Mouse (Mus musculus): ENCODE measurements around the gene Sstr5. TPM values are rescaled to one million over a fixed set of nuclear protein-coding genes. Genes with fewer than 3 reads are reported as not detected.

The Sstr5 gene
- polyA plus RNA-seq, 1 experiment from 2014 or later = 0.65 TPM

DNA sequence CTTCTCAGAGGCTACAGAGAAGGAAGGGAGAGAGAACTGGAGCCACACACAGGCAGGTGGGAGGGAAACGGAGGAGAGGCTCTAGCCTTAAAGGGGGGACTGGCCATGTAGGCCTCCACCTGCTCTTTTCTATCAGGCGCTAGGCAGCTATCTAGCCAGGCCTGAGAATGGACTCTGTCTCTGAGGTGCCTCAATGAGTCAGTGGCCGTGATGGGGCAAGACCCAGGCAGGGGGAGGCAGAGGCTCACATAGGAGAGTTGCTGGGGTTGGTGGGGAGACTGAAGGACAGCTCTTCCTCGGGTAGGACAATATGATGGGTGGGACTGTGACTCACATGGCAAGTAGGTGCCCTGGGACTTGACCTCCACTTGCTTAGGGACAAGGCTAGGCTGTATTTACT lies 46.8 kb downstream of the Sstr5 start:
- H3K4me3 ChIP-seq = no peak overlapping the region
- H3K4me1 ChIP-seq = no peaks in the 10 kb centered on the region
- H3K27ac ChIP-seq = no peak overlapping the region
- H3K4me2 ChIP-seq = no peak overlapping the region
- H3K9me3 ChIP-seq = no peaks in the 10 kb centered on the region
- no peaks in the 10 kb centered on the region for H3K27me3 ChIP-seq
- H3K36me3 ChIP-seq = no peaks in the 10 kb centered on the region
- H3K9ac ChIP-seq = no peak overlapping the region
- WGBS = 57% methylated on average over 4 of the region's 4 CpGs
- ATAC-seq (ENCODE audit: insufficient number of reproducible peaks, insufficient read depth, low FRiP score, low TSS enrichment, low read depth) = no peak

DNA sequence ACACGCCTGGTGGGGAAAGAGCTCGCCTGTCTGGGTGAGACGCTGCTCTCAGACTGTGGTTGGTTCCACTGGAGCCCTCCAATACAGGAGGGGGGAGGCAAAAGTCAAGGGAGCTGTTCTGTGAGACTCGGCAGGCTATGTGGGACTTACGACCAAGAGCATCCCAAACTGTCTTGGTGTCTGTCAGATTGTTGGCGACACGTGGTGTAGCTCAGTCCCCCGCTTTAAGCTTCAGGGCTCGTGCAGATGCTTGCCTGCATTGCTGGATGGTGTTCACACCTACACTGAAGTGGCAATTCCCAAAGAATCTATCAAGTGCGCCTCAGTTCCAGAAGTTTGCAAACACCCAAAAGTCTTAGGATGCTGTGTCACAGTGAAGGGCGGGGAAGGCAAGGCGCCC lies 49.2 kb downstream of the Sstr5 start:
- 82% methylated on average over 12 of the region's 12 CpGs for WGBS
- Histone ChIP-seq H3K27me3 (no peaks in the 10 kb centered on the region), H3K4me1 (no peaks in the 10 kb centered on the region), H3K9me3 (no peaks in the 10 kb centered on the region), H3K4me3 (no peak overlapping the region), H3K27ac (no peak overlapping the region), H3K9ac (no peak overlapping the region), H3K36me3 (no peaks in the 10 kb centered on the region), H3K4me2 (no peak overlapping the region)
- ATAC-seq (ENCODE audit: insufficient number of reproducible peaks, insufficient read depth, low FRiP score, low TSS enrichment, low read depth) = no peak

DNA sequence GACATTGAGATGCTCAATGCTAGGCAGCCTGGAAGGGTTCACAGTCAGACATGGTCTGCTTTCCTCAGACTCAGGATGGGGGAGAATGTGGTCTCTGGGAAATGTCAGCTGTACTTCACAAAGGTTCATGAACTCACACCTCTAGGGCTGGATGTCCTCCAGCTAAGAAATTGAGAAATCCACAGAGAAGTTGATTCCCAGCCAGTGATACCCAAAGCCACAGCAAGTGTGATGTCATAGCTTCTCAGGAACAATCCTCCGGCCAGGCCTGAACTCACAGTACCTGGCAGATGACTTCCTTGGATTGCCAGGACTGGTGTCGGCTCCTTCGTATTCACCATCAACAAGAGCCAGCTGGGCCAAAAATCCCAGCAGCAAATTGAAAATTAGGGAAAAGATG lies 51.2 kb downstream of the Sstr5 start:
- Histone ChIP-seq H3K9ac (no peak overlapping the region), H3K27ac (no peak overlapping the region), H3K4me3 (no peak overlapping the region), H3K9me3 (no peaks in the 10 kb centered on the region), H3K4me2 (no peak overlapping the region), H3K27me3 (no peaks in the 10 kb centered on the region), H3K36me3 (no peaks in the 10 kb centered on the region), H3K4me1 (0 out of 2 replicates have a peak, but pooled peaks cover 1% of the 10 kb centered on the region)
- no peak for ATAC-seq (ENCODE audit: insufficient number of reproducible peaks, insufficient read depth, low FRiP score, low TSS enrichment, low read depth)
- 74% methylated on average over 3 of the region's 3 CpGs for WGBS

DNA sequence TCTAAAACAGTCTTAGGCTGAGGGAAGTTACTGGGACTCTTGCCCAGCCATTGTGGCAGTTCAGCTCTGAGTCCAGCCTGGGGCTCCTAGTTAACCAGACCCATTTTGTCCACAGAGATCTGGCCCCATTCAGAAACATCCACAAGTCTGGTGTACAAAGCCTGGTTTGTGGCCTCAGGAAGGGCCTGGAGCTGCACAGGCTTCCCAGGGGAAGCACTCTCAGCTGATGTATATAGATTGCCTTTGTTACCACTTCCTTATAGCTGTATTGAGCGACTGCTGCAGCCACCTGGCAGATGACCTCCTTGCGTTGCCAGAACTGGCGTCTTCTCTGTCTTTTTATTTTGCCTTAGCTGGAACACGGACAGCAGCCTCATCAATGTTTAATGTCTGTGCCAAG lies 52.0 kb downstream of the Sstr5 start:
- Histone ChIP-seq H3K27me3 (no peaks in the 10 kb centered on the region), H3K9me3 (no peaks in the 10 kb centered on the region), H3K27ac (no peak overlapping the region), H3K9ac (no peak overlapping the region), H3K4me1 (peaks cover 5% of the 10 kb centered on the region; the same call in 1 of the 2 replicates), H3K4me3 (no peak overlapping the region), H3K4me2 (no peak overlapping the region), H3K36me3 (no peaks in the 10 kb centered on the region)
- 46% methylated on average over 4 of the region's 4 CpGs for WGBS
- ATAC-seq (ENCODE audit: insufficient number of reproducible peaks, insufficient read depth, low FRiP score, low TSS enrichment, low read depth) = no peak

DNA sequence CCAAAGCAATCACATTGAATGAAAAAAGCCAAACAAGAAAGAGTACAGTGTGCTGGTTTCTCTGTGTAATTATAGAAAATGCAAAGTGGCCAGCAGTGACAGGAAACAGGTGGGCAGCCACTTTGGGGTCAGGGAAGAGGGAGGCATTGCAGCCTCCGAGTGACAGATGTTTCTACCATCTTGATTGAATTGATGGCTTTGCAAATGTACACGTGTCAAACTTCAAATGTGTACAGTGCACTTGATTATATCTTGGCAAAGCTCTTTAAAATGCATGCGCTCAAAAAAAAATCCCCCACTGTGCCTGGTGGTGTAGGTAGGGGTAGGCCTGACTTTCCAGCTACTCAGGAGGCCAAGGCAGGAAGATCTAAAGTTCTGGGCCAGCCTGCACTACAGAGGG lies 54.2 kb downstream of the Sstr5 start:
- H3K4me1 ChIP-seq = peaks cover 5% of the 10 kb centered on the region; the same call in 1 of the 2 replicates
- WGBS = 50% methylated on average over 3 of the region's 3 CpGs
- no peak for ATAC-seq (ENCODE audit: insufficient number of reproducible peaks, insufficient read depth, low FRiP score, low TSS enrichment, low read depth)

DNA sequence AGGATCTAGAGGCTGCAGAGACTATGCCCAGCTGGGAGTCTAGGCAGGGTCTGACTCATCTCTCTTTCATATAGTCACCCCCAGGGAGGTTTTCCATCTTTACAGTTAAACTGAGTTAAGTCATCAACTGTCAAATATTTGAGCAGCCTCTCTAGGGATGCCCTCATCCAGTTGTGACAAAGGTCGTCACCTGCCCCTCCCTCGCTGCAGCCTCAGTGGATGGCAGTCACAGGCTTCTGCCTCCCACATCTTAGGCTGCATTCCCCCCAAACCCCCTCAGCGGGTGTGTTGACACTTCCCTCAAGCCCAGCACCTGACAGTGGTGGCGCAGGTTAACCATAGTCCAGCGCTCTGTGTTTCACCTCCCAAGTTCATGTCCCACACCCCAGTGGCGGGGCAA lies 55.7 kb downstream of the Sstr5 start:
- Histone ChIP-seq H3K9ac (no peak overlapping the region), H3K27ac (no peak overlapping the region), H3K4me2 (no peak overlapping the region), H3K4me1 (peaks cover 7% of the 10 kb centered on the region), H3K9me3 (no peaks in the 10 kb centered on the region), H3K27me3 (no peaks in the 10 kb centered on the region), H3K4me3 (no peak overlapping the region), H3K36me3 (no peaks in the 10 kb centered on the region)
- WGBS = 80% methylated on average over 6 of the region's 6 CpGs
- ATAC-seq (ENCODE audit: insufficient number of reproducible peaks, insufficient read depth, low FRiP score, low TSS enrichment, low read depth) = no peak

More for the DNA sequence above, 54.2 kb downstream of the Sstr5 start:
- Histone ChIP-seq H3K4me3 (no peak overlapping the region), H3K9ac (no peak overlapping the region), H3K36me3 (no peaks in the 10 kb centered on the region), H3K9me3 (no peaks in the 10 kb centered on the region), H3K4me2 (no peak overlapping the region), H3K27me3 (no peaks in the 10 kb centered on the region), H3K27ac (no peak overlapping the region)

Other genes starting within 250 kb of the Sstr5 start
- 1.8 and 2.2 TPM in 2 replicates for gene Baiap3, start 240.9 kb downstream of the Sstr5 start, polyA plus RNA-seq (2015; fragmentation: Nextera tagmentation; extraction: Ambion mirVana)
- 631 and 713 TPM in 2 replicates for gene Ube2i, start 222.7 kb downstream of the Sstr5 start, polyA plus RNA-seq (2015; fragmentation: Nextera tagmentation; extraction: Ambion mirVana)
- 0.51 and 0.79 TPM in 2 replicates for gene Prss34, start 198.9 kb downstream of the Sstr5 start, polyA plus RNA-seq (2015; fragmentation: Nextera tagmentation; extraction: Ambion mirVana)
- not detected in 2 replicates for gene Prss28, start 188.6 kb downstream of the Sstr5 start, polyA plus RNA-seq (2015; fragmentation: Nextera tagmentation; extraction: Ambion mirVana)
- gene Prss29, start 178.6 kb downstream of the Sstr5 start, polyA plus RNA-seq (2015; fragmentation: Nextera tagmentation; extraction: Ambion mirVana) = not detected in 2 replicates
- gene Tpsab1, start 151.7 kb downstream of the Sstr5 start, polyA plus RNA-seq (2015; fragmentation: Nextera tagmentation; extraction: Ambion mirVana) = 0.21 and 0.23 TPM in 2 replicates
- gene Tpsb2, start 131.0 kb downstream of the Sstr5 start, polyA plus RNA-seq (2015; fragmentation: Nextera tagmentation; extraction: Ambion mirVana) = 0.95 and 3.7 TPM in 2 replicates
- gene Tpsg1, start 128.0 kb downstream of the Sstr5 start, polyA plus RNA-seq (2015; fragmentation: Nextera tagmentation; extraction: Ambion mirVana) = 1.0 and 2.2 TPM in 2 replicates
- gene Cacna1h, start 63.5 kb downstream of the Sstr5 start, polyA plus RNA-seq (2015; fragmentation: Nextera tagmentation; extraction: Ambion mirVana) = 6.2 and 8.6 TPM in 2 replicates
- not detected in 2 replicates for gene Tekt4, start 42.7 kb downstream of the Sstr5 start, polyA plus RNA-seq (2015; fragmentation: Nextera tagmentation; extraction: Ambion mirVana)
- gene Sox8, start 73.4 kb upstream of the Sstr5 start, polyA plus RNA-seq (2015; fragmentation: Nextera tagmentation; extraction: Ambion mirVana) = 9.1 and 11.1 TPM in 2 replicates
- 28.7 and 33.8 TPM in 2 replicates for gene Lmf1, start 81.8 kb upstream of the Sstr5 start, polyA plus RNA-seq (2015; fragmentation: Nextera tagmentation; extraction: Ambion mirVana)
- gene Gng13, start 219.9 kb upstream of the Sstr5 start, polyA plus RNA-seq (2015; fragmentation: Nextera tagmentation; extraction: Ambion mirVana) = 5.8 and 10.3 TPM in 2 replicates
- gene Chtf18, start 230.1 kb upstream of the Sstr5 start, polyA plus RNA-seq (2015; fragmentation: Nextera tagmentation; extraction: Ambion mirVana) = 31.6 and 35.9 TPM in 2 replicates
- gene Rpusd1, start 230.4 kb upstream of the Sstr5 start, polyA plus RNA-seq (2015; fragmentation: Nextera tagmentation; extraction: Ambion mirVana) = 28.0 and 28.9 TPM in 2 replicates
- gene Mslnl, start 238.8 kb upstream of the Sstr5 start, polyA plus RNA-seq (2015; fragmentation: Nextera tagmentation; extraction: Ambion mirVana) = 0.83 TPM in 1 of 2 replicates, not detected in the other

All from embryonic facial prominence, embryonic 13.5 days (tissue).